Mouse (Mus musculus) neural tube, embryonic 15.5 days (tissue): ENCODE measurements at regions not wholly inside any gene's neighbourhood (a gene's known extent, or its start where the extent isn't known, plus 50 kb on each side); places are given as distances from the start of the nearest gene placed in this dataset.

Experiments used
- ATAC-seq: fragments of 200-750 bp; cut with Nextera tagmentation; 2 replicates; pipeline ENCODE4 v1.8.0; 2017; ENCODE audit warnings: mild to moderate bottlenecking, moderate TSS enrichment, moderate library complexity; ENCODE audit not compliant: low FRiP score
- H3K27ac ChIP-seq: fragments of 300-500 bp; sonication (generic); replicated peaks from 2 replicates; pipeline ENCODE4 v1.5.1; 2015; ENCODE audit warnings: mild to moderate bottlenecking, inconsistent platforms
- H3K27me3 ChIP-seq: fragments of 300-500 bp; sonication (generic); replicated peaks from 2 replicates; pipeline ENCODE4 v1.6.1; 2015; ENCODE audit warnings: inconsistent platforms
- H3K36me3 ChIP-seq: fragments of 300-500 bp; sonication (generic); 2 replicates; pipeline ENCODE4 v1.6.1; 2015; ENCODE audit warnings: inconsistent platforms
- H3K4me1 ChIP-seq: fragments of 300-500 bp; sonication (generic); 2 replicates; pipeline ENCODE4 v1.6.1; 2015; ENCODE audit warnings: inconsistent platforms
- H3K4me2 ChIP-seq: fragments of 300-500 bp; sonication (generic); 2 replicates; pipeline ENCODE4 v1.6.1; 2015; ENCODE audit warnings: inconsistent platforms, mild to moderate bottlenecking, moderate library complexity
- H3K4me3 ChIP-seq: fragments of 300-500 bp; sonication (generic); replicated peaks from 2 replicates; pipeline ENCODE4 v1.5.1; 2015; ENCODE audit warnings: mild to moderate bottlenecking, inconsistent platforms
- H3K9ac ChIP-seq: fragments of 300-500 bp; sonication (generic); replicated peaks from 2 replicates; pipeline ENCODE4 v1.6.1; 2015; ENCODE audit warnings: mild to moderate bottlenecking, inconsistent platforms
- H3K9me3 ChIP-seq: fragments of 300-500 bp; sonication (generic); replicated peaks from 2 replicates; pipeline ENCODE4 v1.6.1; 2016; ENCODE audit warnings: inconsistent platforms
- WGBS: fragments of 180-500 bp; shearing (Covaris S2); methylation state at CpG from one replicate; pipeline ENCODE4 v1.1.7; 2015; ENCODE audit warnings: mixed read lengths; 5-methylcytosine and 5-hydroxymethylcytosine counted together

- no peak overlapping the region for H3K4me3 ChIP-seq
- H3K9me3 ChIP-seq: no peaks in the 10 kb centered on the region
- no peaks in the 10 kb centered on the region for H3K27me3 ChIP-seq
- WGBS: 52% methylated on average over 7 of the region's 7 CpGs
- no peak for ATAC-seq
- H3K9ac ChIP-seq: no peak overlapping the region
- no peak overlapping the region for H3K4me2 ChIP-seq
- no peak overlapping the region for H3K27ac ChIP-seq
- 0 out of 2 replicates have a peak, but pooled peaks cover 7% of the 10 kb centered on the region for H3K4me1 ChIP-seq
- no peaks in the 10 kb centered on the region for H3K36me3 ChIP-seq
Observed at GRCm38 (mm10) chr13:53923721-53924374, 131.7 kb downstream of the Drd1 start.

- ATAC-seq: no peak
Observed at GRCm38 (mm10) chr13:53921796-53922195, 133.7 kb downstream of the Drd1 start.

GRCm38 (mm10) chr13:53919851-53920381 is 135.6 kb downstream of the Drd1 start:
- no peak overlapping the region for H3K4me3 ChIP-seq
- H3K4me1 ChIP-seq: 0 out of 2 replicates have a peak, but pooled peaks cover 4% of the 10 kb centered on the region
- H3K9ac ChIP-seq: no peak overlapping the region
- no peak overlapping the region for H3K27ac ChIP-seq
- 64% methylated on average over 5 of the region's 5 CpGs for WGBS
- no peak for ATAC-seq
- no peaks in the 10 kb centered on the region for H3K27me3 ChIP-seq
- H3K4me2 ChIP-seq: no peak overlapping the region
- H3K36me3 ChIP-seq: no peaks in the 10 kb centered on the region
- no peaks in the 10 kb centered on the region for H3K9me3 ChIP-seq

More at GRCm38 (mm10) chr13:53921796-53922195, 133.7 kb downstream of the Drd1 start:
- Histone ChIP-seq H3K4me1 (0 out of 2 replicates have a peak, but pooled peaks cover 4% of the 10 kb centered on the region), H3K36me3 (no peaks in the 10 kb centered on the region), H3K9ac (no peak overlapping the region), H3K27me3 (no peaks in the 10 kb centered on the region), H3K27ac (no peak overlapping the region), H3K4me3 (no peak overlapping the region), H3K4me2 (no peak overlapping the region), H3K9me3 (no peaks in the 10 kb centered on the region)
- WGBS: 86% methylated on average over 5 of the region's 5 CpGs

GRCm38 (mm10) chr13:53915456-53915855 is 140.0 kb downstream of the Drd1 start:
- 90% methylated on average over 8 of the region's 8 CpGs for WGBS
- no peaks in the 10 kb centered on the region for H3K9me3 ChIP-seq
- H3K27me3 ChIP-seq: no peaks in the 10 kb centered on the region
- no peak overlapping the region for H3K9ac ChIP-seq
- no peak overlapping the region for H3K4me2 ChIP-seq
- H3K27ac ChIP-seq: no peak overlapping the region
- H3K4me3 ChIP-seq: no peak overlapping the region
- H3K4me1 ChIP-seq: no peaks in the 10 kb centered on the region
- ATAC-seq: no peak
- no peaks in the 10 kb centered on the region for H3K36me3 ChIP-seq

GRCm38 (mm10) chr13:53914434-53914833 is 141.1 kb downstream of the Drd1 start:
- no peaks in the 10 kb centered on the region for H3K4me1 ChIP-seq
- no peak overlapping the region for H3K4me3 ChIP-seq
- no peak overlapping the region for H3K9ac ChIP-seq
- H3K27ac ChIP-seq: no peak overlapping the region
- no peaks in the 10 kb centered on the region for H3K9me3 ChIP-seq
- ATAC-seq: no peak
- H3K4me2 ChIP-seq: no peak overlapping the region
- H3K27me3 ChIP-seq: no peaks in the 10 kb centered on the region
- WGBS: 89% methylated on average over 11 of the region's 11 CpGs
- H3K36me3 ChIP-seq: no peaks in the 10 kb centered on the region

GRCm38 (mm10) chr13:53913501-53913900 is 142.0 kb downstream of the Drd1 start:
- Histone ChIP-seq H3K9ac (no peak overlapping the region), H3K4me3 (no peak overlapping the region), H3K4me1 (no peaks in the 10 kb centered on the region), H3K36me3 (no peaks in the 10 kb centered on the region), H3K27me3 (no peaks in the 10 kb centered on the region), H3K27ac (no peak overlapping the region), H3K4me2 (no peak overlapping the region), H3K9me3 (no peaks in the 10 kb centered on the region)
- WGBS: 54% methylated on average over 10 of the region's 10 CpGs
- no peak for ATAC-seq

DNA sequence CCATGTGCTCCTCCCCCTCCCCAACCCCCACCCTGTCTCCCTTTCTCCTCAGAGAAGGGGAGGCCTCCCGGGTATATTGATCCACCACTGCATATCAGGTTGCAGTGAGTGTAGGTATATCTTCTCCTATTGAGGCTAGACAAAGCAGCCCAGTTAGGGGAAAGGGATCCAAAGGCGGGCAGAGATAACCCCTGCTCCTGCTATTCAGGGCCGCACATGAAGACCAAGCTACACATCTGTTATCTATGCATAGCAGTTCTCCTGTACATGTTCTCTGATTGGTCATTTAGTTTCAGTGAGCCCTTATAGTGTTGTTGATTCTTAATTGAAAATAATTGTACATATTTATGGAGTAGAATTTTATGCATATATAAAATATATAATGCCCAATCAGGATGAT is 143.7 kb downstream of the Drd1 start:
- ATAC-seq: no peak
- Histone ChIP-seq H3K4me1 (no peaks in the 10 kb centered on the region), H3K4me3 (no peak overlapping the region), H3K27me3 (no peaks in the 10 kb centered on the region), H3K36me3 (no peaks in the 10 kb centered on the region), H3K9me3 (no peaks in the 10 kb centered on the region), H3K9ac (no peak overlapping the region), H3K27ac (no peak overlapping the region), H3K4me2 (no peak overlapping the region)
- 66% methylated on average over 3 of the region's 3 CpGs for WGBS

- ATAC-seq: no peak
- H3K9ac ChIP-seq: no peak overlapping the region
- no peaks in the 10 kb centered on the region for H3K9me3 ChIP-seq
- H3K4me1 ChIP-seq: no peaks in the 10 kb centered on the region
- H3K4me3 ChIP-seq: no peak overlapping the region
- no peaks in the 10 kb centered on the region for H3K36me3 ChIP-seq
- 85% methylated on average over 8 of the region's 8 CpGs for WGBS
- H3K4me2 ChIP-seq: no peak overlapping the region
- H3K27ac ChIP-seq: no peak overlapping the region
- H3K27me3 ChIP-seq: no peaks in the 10 kb centered on the region
Observed at GRCm38 (mm10) chr13:53911261-53911660, 144.2 kb downstream of the Drd1 start.

- Histone ChIP-seq H3K4me3 (no peak overlapping the region), H3K9me3 (no peaks in the 10 kb centered on the region), H3K9ac (no peak overlapping the region), H3K36me3 (no peaks in the 10 kb centered on the region), H3K27me3 (no peaks in the 10 kb centered on the region), H3K4me2 (no peak overlapping the region), H3K27ac (no peak overlapping the region), H3K4me1 (no peaks in the 10 kb centered on the region)
- no peak for ATAC-seq
- 95% methylated on average over 4 of the region's 4 CpGs for WGBS
Observed at GRCm38 (mm10) chr13:53910251-53910650, 145.3 kb downstream of the Drd1 start.

DNA sequence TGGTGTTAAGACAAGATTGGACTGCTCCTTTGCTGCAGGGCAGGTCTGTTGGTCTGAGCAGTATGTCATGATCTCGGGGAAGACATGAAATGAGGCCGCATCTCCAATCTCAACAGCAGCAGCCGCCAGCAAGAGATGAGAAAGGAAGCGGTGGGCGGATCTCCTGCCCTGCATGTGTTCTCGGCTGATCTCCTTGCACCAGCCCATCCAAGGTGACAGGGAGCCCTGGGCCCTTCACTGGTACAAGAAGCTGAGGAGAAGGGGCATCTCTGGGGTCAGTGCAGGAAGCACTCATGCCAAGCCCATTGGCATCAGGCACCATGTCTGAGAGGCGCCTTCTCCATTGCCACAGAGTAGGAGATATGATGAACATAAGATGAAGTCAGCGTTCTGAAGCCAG is 151.0 kb downstream of the Drd1 start:
- 86% methylated on average over 8 of the region's 8 CpGs for WGBS

DNA sequence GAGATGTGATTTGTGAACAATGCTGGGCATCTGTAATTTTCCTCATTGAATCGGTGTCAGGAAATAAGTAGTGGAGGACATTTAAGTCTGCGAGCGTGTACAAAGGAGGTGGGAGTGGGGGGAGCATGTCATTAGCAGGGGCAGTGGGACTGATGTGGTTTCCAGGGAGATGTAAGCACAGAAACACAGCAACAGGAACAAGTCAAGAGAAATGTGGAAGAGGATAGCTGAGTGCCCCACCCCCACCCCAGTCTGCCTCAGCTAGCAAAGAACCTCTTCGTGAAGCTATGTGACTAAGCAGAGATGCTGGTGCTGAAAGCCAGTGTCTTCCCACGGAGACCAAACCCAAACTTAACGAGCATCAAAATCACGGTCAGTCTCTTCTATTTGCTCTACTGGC is 151.9 kb downstream of the Drd1 start:
- Histone ChIP-seq H3K27me3 (no peaks in the 10 kb centered on the region), H3K9ac (no peak overlapping the region), H3K4me2 (no peak overlapping the region), H3K4me3 (no peak overlapping the region), H3K36me3 (no peaks in the 10 kb centered on the region), H3K9me3 (no peaks in the 10 kb centered on the region), H3K4me1 (peaks cover 4% of the 10 kb centered on the region), H3K27ac (no peak overlapping the region)
- ATAC-seq: no peak
- 33% methylated on average over 7 of the region's 7 CpGs for WGBS

More for the DNA sequence above, 151.0 kb downstream of the Drd1 start:
- Histone ChIP-seq H3K4me1 (no peaks in the 10 kb centered on the region), H3K4me2 (no peak overlapping the region), H3K9ac (no peak overlapping the region), H3K36me3 (no peaks in the 10 kb centered on the region), H3K27me3 (no peaks in the 10 kb centered on the region), H3K4me3 (no peak overlapping the region), H3K9me3 (no peaks in the 10 kb centered on the region), H3K27ac (no peak overlapping the region)
- ATAC-seq: no peak

GRCm38 (mm10) chr13:53902831-53903230 is 152.7 kb downstream of the Drd1 start:
- 96% methylated on average over 2 of the region's 2 CpGs for WGBS
- Histone ChIP-seq H3K4me2 (no peak overlapping the region), H3K27me3 (no peaks in the 10 kb centered on the region), H3K4me1 (peaks cover 11% of the 10 kb centered on the region), H3K4me3 (no peak overlapping the region), H3K36me3 (no peaks in the 10 kb centered on the region), H3K9ac (no peak overlapping the region), H3K27ac (no peak overlapping the region), H3K9me3 (0 out of 2 replicates have a peak, but pooled peaks cover 1% of the 10 kb centered on the region)
- ATAC-seq: no peak
